Mouse (Mus musculus) thymus, postnatal 25 days (tissue): ENCODE measurements around the gene Xrcc4.
A peak's percentile ranks its signal among the peaks of the same experiment; 100 is the strongest.
"Not testable (repeated sequence)": the region's sequence is repeated elsewhere in the genome, so short reads cannot be mapped to it uniquely, and the experiment has no call there.

Experiments used
- DNase-seq: peaks from one replicate; pipeline ENCODE4 v3.0.0; 2022

The Xrcc4 gene

DNA sequence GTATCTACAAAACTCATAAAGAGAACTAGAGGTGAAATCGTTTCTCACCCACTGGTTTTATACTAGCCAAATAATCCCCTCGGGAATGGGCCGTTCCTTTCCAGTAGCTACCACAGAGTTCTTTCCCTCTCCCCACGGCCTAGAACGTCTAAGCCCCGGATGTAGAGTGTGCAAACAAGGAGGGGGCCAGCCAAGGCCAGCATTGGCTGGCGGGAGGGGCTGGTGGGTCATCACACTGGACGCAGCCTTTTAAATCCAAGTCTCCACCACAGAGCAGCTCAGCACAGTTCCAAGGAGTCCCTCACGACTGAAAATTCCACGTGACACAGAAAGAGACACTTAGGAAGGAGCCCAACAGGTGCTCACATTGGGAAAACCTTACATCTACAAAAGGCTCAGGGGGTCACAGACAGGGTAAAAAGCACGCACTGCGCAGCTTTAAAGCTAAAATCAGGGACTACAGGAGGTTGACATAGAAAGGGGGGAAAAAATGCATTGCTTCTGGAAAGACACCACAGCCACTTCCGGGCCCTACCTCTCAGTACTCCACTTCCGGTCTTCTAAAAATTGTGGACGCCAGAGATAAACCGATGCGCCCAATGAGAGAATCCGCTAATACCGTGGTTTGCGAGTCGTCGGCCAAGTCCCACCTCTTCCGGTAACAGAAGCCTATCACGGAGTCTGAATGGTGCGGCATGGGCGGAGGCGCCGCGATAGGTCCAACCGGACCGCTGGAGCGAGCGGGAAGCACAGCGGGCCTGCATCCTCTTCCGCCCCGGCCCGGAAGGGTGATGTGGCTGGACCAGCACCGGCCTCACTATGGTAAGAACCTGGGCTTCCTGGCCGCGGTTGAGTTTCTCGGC, at the start of gene Xrcc4, which contains the start of gene Tmem167:
Gene Xrcc4 (minus strand): TSS at position 647 of the 863 bp plus-strand sequence.
Gene Tmem167 (plus strand): TSS at position 162 of the 863 bp plus-strand sequence.
- peak; percentile 89 for DNase-seq

DNA sequence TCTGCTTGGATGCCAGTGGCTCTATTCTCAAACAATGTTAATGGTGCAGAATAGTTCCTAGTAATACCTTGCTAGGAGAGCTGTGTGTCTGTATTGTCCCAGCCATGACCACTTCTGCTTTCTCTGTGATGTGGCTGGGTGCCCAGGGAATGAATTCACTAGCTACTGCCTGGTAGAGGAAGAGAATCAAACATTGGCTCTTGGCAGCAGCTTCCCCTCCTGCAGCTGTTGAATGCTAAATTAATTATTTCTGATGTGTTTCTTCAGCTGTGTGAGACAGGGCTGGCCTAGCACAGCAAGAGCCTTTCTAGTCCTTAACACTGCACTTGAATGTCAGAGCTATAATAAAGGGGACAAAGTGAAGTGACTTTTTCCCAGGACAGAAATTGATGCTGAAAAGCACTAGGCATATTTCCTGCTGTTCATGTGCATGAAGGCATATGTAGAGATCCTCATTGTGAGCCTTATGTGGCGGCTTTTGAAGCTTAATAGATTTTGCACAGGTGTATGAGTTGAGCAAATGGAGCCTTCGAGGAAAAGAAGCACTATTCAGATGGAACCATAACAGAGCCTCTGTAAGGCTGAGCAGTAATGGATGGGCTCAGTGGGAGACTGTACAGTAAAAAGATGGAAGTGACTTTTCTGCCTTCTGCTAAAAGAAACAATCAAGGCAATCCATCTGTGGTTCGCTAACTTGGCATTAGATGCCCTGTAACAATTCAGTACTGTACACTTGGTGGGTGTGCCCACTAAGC, 46.9 kb upstream of the Xrcc4 start:
- no peak for DNase-seq

DNA sequence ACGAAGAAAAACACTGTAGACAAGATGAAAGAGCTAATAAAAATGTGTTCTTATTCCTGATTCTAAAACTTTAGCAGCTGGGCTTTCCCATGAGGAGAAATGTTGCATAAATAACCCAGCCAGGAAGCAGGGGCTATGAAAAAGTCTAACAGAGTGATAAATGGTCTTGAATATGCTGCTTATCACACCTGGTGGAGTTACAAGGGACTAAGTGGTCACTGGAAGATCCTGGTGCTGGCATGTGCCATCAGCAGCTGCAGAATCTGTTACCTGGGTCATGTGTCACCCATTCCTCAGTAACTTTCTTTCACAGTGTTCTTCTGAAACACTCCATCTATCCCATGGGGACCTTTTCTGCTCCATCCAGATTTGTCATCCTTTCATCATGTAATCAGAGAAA, 22.3 kb upstream of the Xrcc4 start:
- no peak for DNase-seq

DNA sequence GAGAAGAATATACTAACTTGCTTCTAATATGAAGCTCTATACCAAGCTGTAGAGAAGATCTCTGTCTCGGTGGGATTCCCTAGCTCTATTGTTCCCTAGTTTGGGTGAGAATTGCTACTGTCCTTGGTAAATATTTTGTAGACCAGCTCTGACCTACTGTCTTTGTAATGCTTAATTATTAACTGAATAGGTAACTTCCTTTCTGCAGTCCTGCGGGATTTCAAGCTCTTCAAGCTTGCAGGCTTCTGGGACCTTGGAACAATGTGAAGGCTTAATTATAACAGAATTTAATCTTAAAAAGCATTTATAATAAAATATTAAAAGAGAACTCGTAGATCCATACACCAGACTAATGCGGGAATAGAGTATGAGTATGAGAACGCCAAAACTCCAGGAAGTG, 19.3 kb upstream of the Xrcc4 start:
- not testable (repeated sequence) for DNase-seq

DNA sequence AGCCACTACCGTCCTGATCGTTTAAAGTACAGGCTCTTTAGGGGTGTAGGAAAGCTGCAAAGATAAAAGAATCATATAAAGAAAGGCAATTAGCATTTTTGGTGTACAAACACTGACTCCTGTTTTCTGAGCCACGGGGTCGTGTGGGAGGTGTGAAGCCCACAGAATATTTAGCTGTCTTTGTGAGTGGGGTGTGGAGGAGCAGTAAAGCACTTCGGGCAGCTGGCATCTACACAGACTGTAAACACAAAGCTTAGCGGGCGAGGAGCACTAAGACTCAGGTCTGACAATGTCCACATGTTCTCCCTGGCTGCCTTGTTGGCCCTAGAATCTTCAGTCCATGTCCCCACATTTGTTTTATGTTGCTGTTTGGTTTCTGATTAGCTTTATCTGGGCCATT, 16.7 kb upstream of the Xrcc4 start:
- DNase-seq: no peak

DNA sequence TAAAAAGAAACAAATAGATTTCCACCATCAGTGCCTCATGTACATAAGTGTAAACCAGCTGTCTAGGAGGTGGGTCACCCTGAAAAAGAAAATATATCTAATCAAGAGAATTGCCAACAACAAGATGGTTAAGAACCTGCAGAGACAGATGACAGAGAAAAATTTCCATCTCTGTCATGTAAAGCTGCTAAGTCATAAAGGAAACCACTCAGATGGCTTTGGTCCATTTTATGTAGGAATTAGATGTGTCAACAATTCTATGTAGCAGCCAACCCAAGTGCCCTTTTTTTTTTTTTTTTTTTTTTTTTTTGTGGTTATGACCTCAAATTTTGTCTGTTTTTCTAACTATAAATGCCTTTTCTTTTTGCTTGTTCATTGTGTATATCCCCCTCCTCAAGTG, 12.1 kb upstream of the Xrcc4 start:
- DNase-seq: no peak

DNA sequence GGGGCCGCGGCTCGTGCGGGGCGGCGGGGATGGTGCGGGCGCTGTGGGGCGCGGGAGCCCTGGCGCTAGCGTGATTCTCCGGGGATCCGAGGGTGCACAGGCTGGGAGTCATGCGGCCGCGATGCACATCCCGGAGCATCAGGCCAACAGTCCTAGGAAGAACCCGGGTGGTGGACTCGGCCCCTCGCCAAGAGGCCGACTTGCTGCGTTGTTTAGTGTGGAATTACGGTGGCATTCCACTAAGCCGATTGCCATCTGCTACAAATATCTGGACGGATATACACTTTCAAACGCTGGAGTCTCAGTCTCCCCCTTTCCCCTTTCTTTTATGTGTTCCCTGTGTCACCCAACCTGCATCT, 396 bp upstream of the Xrcc4 start:
- DNase-seq: no peak

DNA sequence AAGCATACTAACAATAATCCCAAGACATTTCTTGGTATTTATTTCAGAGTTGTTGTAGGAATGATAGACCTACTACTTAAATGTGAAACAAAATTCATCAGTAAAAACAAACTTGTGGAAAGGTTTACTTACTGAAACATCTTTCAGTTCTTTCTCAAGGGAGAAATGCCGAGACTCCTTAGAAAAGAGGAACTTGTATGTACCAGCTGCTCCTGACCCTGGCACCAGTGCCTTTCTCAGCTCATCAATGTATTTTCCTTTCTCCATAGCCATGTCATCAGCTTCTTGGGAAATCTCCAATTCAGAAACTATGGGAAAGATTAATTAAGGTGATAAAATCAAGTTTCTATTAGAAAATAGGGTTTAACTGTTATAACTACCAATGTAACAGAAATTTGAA, 27.5 kb downstream of the Xrcc4 start:
- DNase-seq: no peak

DNA sequence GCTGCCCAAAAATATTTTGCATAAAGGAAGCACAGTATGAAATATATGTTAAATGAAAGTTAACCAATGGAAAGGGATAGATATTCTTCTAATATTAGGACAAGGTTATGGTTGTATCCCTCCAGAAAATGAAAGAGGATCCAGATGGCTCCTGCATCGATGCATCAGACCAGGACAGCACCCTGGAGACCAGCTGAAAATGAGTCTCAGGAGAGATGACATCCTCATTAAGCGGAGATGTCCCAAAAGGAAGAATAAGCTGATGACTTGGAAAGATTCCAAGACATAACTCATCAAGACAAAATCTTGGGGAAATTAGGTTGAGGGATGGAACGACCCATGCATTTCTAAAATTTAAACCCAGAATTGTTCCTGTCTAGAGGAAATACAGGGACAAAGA, 37.0 kb downstream of the Xrcc4 start:
- no peak for DNase-seq

DNA sequence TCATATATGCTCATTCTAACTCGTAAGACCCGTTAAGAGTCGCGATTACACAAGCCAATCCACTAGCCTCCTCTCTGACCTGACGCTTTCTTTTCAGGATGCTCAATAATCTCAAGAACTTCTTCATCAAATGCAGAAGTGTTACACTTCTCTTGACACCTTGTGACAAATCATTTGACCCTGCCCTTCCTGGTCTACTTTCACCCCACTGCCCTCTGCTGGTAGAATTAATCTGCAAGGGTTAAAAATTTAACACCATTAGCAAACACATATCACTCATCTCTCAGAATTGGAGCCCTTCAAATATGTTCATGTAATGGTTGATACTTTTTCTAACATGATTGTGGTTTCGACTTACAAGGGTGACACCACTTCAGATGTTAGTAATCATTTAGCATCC, 37.7 kb downstream of the Xrcc4 start:
- no peak for DNase-seq

DNA sequence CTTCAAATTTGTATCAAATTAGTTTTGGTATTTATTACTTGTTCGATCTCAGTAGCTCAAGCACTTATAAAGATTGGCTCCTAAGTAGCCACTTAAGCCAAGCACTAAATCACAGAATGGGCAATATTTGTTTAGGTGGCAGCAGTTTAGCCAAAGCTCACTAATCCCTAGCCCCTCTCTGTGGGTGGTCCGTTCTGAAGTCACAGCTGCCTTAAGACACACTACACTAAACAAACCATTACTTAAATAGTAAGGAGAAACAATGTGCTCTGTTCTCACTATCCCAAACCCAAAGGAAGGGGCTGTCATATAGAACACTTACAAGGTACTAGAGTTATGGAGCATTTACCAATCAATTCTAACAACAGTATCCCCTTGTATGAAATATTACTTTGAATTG, 49.8 kb downstream of the Xrcc4 start:
- DNase-seq: no peak

DNA sequence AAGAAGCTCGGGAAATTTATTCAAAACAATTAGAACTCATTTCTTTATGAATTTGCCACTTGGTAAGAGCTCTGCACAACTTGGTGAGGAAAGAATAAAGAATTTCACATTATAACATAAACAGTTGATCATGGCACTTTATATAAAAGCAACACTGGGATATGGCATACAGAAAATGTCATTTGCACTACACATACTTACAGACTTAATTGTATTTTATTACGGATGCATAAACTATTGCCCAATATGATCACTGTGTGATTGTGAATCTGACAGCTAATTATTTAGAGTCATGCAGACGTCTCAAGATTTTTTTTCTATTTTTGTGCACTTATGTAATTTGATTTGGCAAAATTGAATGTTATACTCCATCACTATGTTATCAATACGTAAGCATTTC, 56.4 kb downstream of the Xrcc4 start:
- no peak for DNase-seq

DNA sequence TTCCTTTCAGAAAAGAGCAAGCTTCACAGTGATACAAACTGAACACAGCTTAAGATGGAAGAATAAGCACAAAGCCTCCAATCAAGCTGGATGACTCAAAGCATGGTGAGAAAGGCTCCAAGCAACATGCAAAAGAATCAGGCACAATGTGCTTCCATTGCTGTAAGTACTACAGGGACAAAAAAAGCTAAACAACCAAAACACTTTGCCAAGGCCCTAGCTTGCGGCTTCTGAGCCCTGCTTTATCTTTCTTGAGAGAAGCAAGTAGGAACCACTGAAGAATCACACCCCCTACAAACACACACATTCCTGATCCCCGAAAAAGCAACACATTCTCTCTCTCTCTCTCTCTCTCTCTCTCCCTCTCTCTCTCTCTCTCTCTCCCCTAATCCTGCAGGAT, 56.9 kb downstream of the Xrcc4 start:
- no peak for DNase-seq

DNA sequence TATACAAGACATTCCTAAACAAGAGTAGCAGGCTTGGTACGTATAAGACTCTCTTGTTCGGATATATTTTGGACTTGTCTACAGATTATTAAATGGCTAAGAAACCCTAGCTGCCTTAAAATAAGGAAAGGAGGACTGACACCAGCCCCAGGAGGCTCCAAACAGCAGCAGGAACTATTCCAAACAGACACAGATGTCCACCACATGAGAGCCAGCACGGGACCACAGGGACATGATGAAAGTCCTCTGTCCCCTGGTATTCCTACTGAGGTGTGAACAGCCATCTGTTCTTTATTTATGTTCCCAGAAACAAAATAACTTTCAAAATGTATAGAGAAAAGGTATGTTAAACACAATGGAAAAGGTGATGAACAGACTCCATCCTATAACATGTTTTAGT, 58.5 kb downstream of the Xrcc4 start:
- DNase-seq: no peak

DNA sequence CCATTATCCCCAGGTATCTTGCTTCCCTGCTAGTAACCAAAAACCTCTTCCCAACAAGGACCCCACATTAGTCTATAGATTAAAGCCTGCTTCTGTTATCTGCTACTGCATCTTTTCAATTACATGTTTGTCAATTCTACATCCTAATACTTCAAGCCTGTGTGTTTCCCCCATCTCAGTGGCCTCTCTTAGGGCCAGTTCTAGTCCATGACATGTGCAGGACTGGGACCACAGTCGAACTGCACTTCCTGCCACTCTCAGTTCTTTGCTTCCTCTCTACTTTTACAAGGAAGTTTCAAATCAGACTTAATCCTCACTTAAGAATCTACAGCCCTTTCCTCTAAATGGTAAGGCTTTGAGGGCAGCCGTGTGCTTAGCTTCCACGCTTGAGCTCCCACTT, 76.8 kb downstream of the Xrcc4 start:
- DNase-seq: no peak

DNA sequence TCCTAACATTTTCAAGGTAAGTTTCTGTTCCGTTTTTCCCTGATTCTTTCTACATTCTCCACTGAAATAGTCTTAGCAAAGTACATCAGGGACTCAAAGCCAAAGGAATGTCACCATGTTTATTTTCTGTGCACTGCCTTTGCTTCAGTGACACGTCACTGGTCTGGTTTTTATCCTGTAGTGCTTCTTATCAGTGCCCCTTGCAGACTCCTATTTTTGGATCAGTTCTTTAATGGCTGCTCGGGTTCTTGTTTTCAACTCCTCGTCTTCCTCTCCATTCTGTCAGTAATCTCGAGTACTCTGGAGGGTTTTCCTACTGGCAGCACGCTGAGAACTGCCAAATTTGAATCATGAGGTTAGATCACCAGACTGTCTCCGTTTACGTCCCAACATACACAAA, 77.2 kb downstream of the Xrcc4 start:
- no peak for DNase-seq

DNA sequence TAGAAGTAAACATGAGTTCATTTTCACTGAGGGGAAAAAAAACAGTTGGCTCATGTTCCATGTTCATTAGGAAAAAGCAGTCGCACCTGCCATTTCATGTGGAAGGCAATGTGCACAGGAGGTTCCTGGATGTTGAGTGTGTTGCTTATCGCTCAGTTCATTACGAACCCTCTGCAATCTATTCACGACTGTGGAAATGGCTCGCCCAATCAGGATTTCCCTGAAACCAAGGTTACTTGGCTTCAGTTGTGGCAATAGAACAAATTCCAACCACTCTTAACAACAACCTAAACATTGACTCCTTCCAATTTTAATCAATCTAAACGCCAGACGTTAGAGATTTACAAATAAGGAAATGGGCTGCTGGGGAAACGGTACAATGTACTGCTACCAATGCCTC, 78.3 kb downstream of the Xrcc4 start:
- DNase-seq: no peak

DNA sequence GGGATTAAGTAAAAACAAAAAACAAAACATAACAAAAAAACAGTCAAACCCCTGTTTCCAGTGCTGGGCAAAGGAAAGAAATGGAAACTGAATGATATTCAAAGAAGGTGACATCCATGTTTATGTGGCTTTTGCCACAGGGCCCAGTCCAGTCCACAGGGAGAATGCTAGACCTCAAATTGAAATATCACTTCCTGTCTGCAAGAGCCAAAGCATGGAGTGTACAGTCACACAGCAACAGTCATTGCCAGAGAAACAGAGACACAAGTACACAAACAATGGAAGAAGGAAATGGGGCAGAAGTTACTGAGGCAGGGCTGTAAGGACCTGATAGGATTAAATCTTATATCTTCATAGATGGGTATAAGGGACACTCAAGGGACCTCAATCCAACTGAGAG, 79.6 kb downstream of the Xrcc4 start:
- DNase-seq: no peak

DNA sequence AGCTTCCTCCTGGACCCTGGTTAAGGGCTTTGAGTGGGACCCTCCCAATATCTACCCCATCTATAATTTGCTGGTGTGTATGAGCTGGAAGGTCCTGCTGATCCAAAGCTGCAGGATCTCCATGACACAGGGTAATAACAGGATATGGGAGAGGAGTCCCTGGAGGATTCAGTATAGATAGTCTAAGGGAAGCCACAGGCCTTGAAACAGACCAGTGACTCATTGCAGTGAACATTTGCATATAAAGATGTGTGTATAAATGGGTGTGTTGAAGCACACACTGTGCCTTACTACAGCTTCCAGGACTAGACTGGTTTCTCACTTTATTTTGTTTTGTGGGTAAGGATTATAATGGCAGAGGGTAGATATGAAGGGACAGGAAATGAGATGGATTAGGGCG, 83.8 kb downstream of the Xrcc4 start:
- DNase-seq: no peak

DNA sequence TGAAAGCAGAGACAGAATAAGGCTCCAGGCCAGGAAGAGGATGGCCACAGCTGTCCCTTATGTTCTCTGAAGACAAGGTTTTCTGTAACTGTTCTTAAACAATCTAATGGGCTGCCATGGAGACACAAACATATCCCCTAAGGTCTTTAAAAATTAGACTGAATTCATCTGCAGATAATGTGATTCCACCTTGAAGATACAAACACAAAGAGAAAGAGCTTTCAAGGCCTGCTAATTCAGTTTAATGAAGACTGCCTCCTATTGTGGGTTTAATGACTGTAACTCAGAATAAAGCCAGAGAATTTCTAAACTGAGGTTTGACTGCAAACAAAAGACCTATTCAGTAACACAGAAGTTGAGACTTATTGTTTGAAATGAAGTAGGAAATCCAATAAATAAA, 91.9 kb downstream of the Xrcc4 start:
- DNase-seq: no peak

DNA sequence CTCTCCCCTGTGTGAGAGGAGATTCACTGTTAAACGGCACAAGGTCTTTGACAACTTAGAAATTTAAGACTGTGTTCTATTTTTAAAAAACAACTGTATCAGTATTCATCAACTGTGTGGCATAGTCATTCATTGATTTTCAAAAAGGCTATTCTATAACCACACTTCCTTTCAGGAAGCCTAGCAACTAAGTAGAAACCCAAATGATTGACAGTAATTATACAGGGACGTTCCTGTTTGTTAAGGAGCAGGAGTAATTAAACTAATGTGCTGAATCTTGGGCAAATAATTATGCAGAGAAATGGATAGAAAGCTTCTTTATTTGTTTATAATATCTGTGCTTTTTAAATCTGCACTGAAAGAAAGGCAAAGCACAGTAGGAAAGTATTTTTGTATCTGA, 103.3 kb downstream of the Xrcc4 start:
- DNase-seq: no peak

DNA sequence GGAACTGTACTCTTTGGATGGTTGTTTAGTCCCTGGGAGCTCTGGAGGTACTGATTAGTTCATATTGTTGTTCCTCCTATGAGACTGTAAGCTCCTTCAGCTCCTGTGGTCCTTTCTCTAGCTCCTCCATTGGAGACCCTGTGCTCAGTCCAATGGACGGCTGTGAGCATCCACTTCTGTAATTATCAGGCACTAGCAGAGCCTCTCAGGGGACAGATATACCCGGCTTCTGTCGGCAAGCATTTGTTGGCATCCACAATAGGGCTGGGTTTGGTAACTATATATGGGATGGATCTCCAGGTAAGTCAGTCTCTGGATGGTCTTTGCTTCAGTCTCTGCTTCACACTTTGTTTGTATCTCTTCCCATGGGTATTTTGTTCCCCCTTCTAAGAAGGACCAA, 118.5 kb downstream of the Xrcc4 start:
- no peak for DNase-seq

DNA sequence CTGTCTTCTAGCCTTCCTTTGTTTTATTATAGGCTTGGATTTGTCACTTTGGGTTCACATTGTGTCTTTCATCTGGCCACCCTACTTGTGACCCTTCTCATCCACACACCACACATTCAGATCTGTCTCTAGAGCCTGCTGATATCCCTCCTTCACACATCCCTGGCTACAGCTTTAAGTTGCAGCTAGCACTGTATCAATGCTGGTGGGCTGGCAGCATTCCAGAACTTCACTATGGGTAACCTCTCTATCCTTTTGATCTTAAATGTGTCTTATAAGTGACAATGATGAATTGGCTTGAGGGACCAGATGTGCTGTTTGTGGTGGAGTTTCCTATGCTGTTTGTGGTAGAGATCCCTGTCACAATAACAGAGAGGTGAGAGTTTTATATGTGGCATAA, 120.7 kb downstream of the Xrcc4 start:
- no peak for DNase-seq

DNA sequence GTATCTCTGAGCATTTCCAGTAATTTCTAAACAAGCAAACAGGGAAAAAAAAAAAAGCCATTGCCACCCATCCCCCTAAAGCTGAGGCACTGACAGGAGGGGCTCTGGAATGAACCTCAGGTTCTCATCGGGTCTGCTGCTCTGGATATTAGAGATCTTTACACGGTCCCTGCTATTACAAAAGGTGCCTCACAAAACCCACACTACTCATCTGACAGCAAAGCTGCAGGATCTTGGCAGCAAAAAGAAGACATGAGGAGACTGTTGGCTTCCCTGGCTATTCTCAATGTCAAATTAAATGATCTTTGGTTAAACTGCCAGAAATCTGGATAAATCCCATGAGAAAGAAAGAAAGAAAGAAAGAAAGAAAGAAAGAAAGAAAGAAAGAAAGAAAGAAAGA, 145.1 kb downstream of the Xrcc4 start:
- no peak for DNase-seq

DNA sequence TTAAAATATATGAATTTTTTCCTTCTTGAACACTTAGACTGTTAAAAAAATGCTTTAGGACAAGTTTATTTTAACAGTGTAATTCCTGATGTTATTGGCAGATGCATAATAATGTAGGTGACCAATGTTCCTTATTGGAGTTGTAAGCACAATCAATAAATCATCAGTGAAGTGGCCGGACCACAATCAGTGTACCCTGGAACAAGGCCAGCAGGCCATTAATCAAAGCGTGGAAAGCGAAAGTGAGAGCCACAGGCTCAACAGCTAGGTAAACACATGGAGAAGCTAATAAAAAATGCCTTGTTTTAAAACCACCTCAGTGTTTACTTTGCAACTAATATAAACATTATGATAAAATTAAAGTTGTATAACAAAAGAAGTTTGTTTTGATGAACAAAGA, 159.9 kb downstream of the Xrcc4 start:
- no peak for DNase-seq
